Mouse (Mus musculus) bone marrow macrophage, adult 2 months (primary cell): ENCODE data around the gene Cers3.

Source experiments
- CTCF ChIP-seq: IDR thresholded peaks from 2 replicates; pipeline ENCODE4 v1.5.1; 2012; ENCODE audit warnings: low read depth, mild to moderate bottlenecking, low read length, moderate library complexity
- POLR2A ChIP-seq: IDR thresholded peaks from 2 replicates; pipeline ENCODE4 v1.6.1; 2012; ENCODE audit warnings: mild to moderate bottlenecking, low read depth, low read length, borderline replicate concordance

DNA sequence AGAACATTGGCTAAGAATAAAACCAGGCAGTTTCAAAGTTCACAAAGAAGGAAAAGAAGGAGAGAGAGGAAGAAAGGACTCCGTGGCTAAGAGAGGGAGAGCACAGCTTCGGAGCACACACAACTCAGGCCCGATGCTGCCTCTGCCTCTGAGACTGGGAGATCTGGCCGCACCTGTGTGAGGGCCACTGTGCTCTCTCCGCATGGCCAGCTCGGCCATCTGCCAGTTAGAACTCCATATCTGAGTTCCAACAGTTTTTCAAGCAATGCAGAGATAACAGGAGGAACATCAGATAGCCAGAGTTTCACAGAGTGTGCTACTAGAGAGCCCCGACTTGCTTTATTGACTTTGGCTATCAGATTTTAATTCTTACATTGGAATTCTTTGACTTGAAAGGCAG, 48.8 kb upstream of the Cers3 start:
- no peak for TF ChIP-seq CTCF
- TF ChIP-seq POLR2A, result no peak
